ENCODE assay signal across 9 mouse cellular contexts in the genomic region with DNA sequence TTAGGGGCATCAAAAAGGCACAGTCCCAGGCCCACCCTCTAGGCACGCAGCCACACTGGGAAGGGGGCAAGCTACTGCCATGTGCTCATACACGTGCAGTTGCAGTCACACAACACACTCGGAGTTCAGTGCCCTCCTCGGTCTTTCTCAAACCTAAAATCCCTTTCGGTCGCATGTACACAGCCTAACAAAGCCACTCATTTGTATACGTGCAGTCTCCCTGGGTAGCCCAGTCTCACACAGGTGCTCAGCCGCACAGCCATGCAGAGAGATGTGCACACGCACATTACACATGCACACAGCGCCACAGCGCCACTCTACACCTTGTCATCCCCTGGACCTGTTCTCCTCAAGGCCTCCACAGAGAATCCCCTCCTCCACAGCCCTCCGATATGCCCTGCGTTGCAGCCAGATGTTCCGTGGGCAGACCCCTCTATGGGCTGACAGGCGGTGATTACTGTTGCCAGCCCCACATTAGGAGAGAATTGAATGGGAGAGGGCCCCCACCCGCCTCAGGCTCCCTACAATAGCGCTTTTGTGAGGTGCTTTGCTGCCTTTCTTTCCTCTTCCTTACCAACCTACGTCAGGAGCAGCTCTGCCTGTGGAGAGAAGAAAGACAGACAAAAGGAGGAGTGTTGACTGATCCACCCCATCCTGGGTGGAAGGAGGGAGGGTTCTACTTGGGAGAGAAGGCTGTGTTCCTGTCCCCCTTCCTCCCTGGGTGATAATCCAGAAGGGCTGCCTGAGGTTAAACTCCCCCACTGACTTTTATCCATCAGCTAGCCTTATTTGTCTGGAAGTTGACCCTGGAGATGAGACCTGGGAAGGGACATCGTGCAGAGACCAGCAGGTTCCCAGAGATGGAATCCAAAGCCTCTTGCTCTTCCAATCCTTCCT. TPM values are rescaled to one million over a fixed set of nuclear protein-coding genes. Genes with fewer than 3 reads are reported as not detected.
DNase-seq lines count a peak whose midpoint lies in the region; ATAC-seq lines count a peak whose summit lies in the region.
"Had no signal": no experiment of that assay in that cellular context is flagged by ENCODE, and none has a peak within 500 bp of the region (broad histone marks: within the 10 kb centered on the region; RNA-seq: fewer than 3 reads in every experiment).

No protein-coding gene starts in this region.

- H3K36me3 ChIP-seq in lung, embryonic 15.5 days, result no peaks in the 10 kb centered on the region
- no peaks in the 10 kb centered on the region for H3K36me3 ChIP-seq in forebrain, embryonic 12.5 days (replicated peaks)
- H3K36me3 ChIP-seq in midbrain, embryonic 13.5 days, result no peaks in the 10 kb centered on the region

- no peak for DNase-seq in lung, postnatal 14 days
- peak; percentile 35 for DNase-seq in layer of hippocampus, adult 9-10 months (ENCODE audit: low spot score)
- no peak for DNase-seq in thymus, postnatal 10 days (ENCODE audit: low spot score in 2 of 2)
- DNase-seq in spleen, postnatal 14 days (ENCODE audit: low spot score in 2 of 2), result no peak
- no peak for DNase-seq in spleen, adult 18-20 months

- H3K9me3 ChIP-seq in lung, embryonic 15.5 days, result no peaks in the 10 kb centered on the region
- no peaks in the 10 kb centered on the region for H3K9me3 ChIP-seq in forebrain, embryonic 12.5 days
- H3K9me3 ChIP-seq in midbrain, embryonic 13.5 days, result no peaks in the 10 kb centered on the region
- H3K9me3 ChIP-seq: megakaryocyte, embryonic 14.5 days had no signal

- peak overlapping the region; percentile 61 for H3K4me2 ChIP-seq in lung, embryonic 15.5 days
- peak overlapping the region; percentile 50 for H3K4me2 ChIP-seq in forebrain, embryonic 12.5 days
- H3K4me2 ChIP-seq in midbrain, embryonic 13.5 days (replicated peaks), result peak overlapping the region; percentile 51

- H3K4me1 ChIP-seq in lung, embryonic 15.5 days, result peaks cover 63% of the 10 kb centered on the region
- peaks cover 59% of the 10 kb centered on the region for H3K4me1 ChIP-seq in forebrain, embryonic 12.5 days
- H3K4me1 ChIP-seq in midbrain, embryonic 13.5 days (replicated peaks), result peaks cover 57% of the 10 kb centered on the region

- H3K27ac ChIP-seq in lung, embryonic 15.5 days, result peak overlapping the region; percentile 96
- peak overlapping the region; percentile 65 for H3K27ac ChIP-seq in forebrain, embryonic 12.5 days
- H3K27ac ChIP-seq in midbrain, embryonic 13.5 days, result peak overlapping the region; percentile 67

- no peak for ATAC-seq in lung, embryonic 15.5 days (ENCODE audit: borderline replicate concordance, extremely low read depth, low FRiP score, low TSS enrichment)
- peak; percentile 63 for ATAC-seq in forebrain, embryonic 12.5 days (ENCODE audit: low FRiP score)
- ATAC-seq in midbrain, embryonic 13.5 days, result peak; percentile 87

- H3K4me3 ChIP-seq in lung, embryonic 15.5 days, result peak overlapping the region; percentile 14
- H3K4me3 ChIP-seq in forebrain, embryonic 12.5 days (replicated peaks), result peak overlapping the region; percentile 11; the same call in 1 of the 2 replicates
- peak overlapping the region; percentile 25; the same call in 1 of the 2 replicates for H3K4me3 ChIP-seq in midbrain, embryonic 13.5 days (replicated peaks)
- H3K4me3 ChIP-seq: megakaryocyte, embryonic 14.5 days had no signal

- no peaks in the 10 kb centered on the region for H3K27me3 ChIP-seq in lung, embryonic 15.5 days
- peaks cover 10% of the 10 kb centered on the region for H3K27me3 ChIP-seq in forebrain, embryonic 12.5 days
- H3K27me3 ChIP-seq in midbrain, embryonic 13.5 days, result peaks cover 6% of the 10 kb centered on the region; the same call in 1 of the 2 replicates
- H3K27me3 ChIP-seq: megakaryocyte, embryonic 14.5 days had no signal

- 31% methylated on average over 19 of the region's 19 CpGs for WGBS in lung, embryonic 15.5 days
- WGBS in forebrain, embryonic 12.5 days, result 6% methylated on average over 18 of the region's 19 CpGs
- WGBS in midbrain, embryonic 13.5 days, result 4% methylated on average over 19 of the region's 19 CpGs

- no peak overlapping the region for H3K9ac ChIP-seq in lung, embryonic 15.5 days
- peak overlapping the region; percentile 29 for H3K9ac ChIP-seq in forebrain, embryonic 12.5 days
- peak overlapping the region; percentile 58 for H3K9ac ChIP-seq in midbrain, embryonic 13.5 days (replicated peaks)

RNA-seq across cellular contexts. Expression of a gene that starts 3.8 kb away (rescaled TPM):
- polyA plus RNA-seq in lung, embryonic 15.5 days (2015; fragmentation: Nextera tagmentation; extraction: Ambion mirVana), result 80.4 and 80.7 TPM in 2 replicates
- 5.3 and 7.2 TPM in 2 replicates for polyA plus RNA-seq in forebrain, embryonic 12.5 days (2016; fragmentation: Nextera tagmentation; extraction: Ambion mirVana)
- 3.3 TPM in 2 replicates for polyA plus RNA-seq in midbrain, embryonic 13.5 days (2015; fragmentation: Nextera tagmentation; extraction: Ambion mirVana)

RNA-seq across cellular contexts. Expression of a gene that starts 5.1 kb away (rescaled TPM):
- not detected in 2 replicates for polyA plus RNA-seq in lung, embryonic 15.5 days (2015; fragmentation: Nextera tagmentation; extraction: Ambion mirVana)
- not detected in 2 replicates for polyA plus RNA-seq in forebrain, embryonic 12.5 days (2016; fragmentation: Nextera tagmentation; extraction: Ambion mirVana)
- not detected in 2 replicates for polyA plus RNA-seq in midbrain, embryonic 13.5 days (2015; fragmentation: Nextera tagmentation; extraction: Ambion mirVana)

RNA-seq across cellular contexts. Expression of a gene that starts 57.3 kb away (rescaled TPM):
- 11.0 and 11.6 TPM in 2 replicates for polyA plus RNA-seq in lung, embryonic 15.5 days (2015; fragmentation: Nextera tagmentation; extraction: Ambion mirVana)
- 18.2 and 18.5 TPM in 2 replicates for polyA plus RNA-seq in forebrain, embryonic 12.5 days (2016; fragmentation: Nextera tagmentation; extraction: Ambion mirVana)
- 13.2 and 14.5 TPM in 2 replicates for polyA plus RNA-seq in midbrain, embryonic 13.5 days (2015; fragmentation: Nextera tagmentation; extraction: Ambion mirVana)
